Mouse (Mus musculus): Measurements from ENCODE around the gene Lrrn4cl. TPM values are rescaled to one million over a fixed set of nuclear protein-coding genes. Genes with fewer than 3 reads are reported as not detected.
A peak's percentile ranks its signal among the peaks of the same experiment; 100 is the strongest.

Gene Lrrn4cl
- polyA plus RNA-seq, 1 experiment from 2014 or later: 2.3 TPM

GRCm38 (mm10) chr19:8815812-8816211 lies 34.8 kb upstream of the Lrrn4cl start:
- H3K27me3 ChIP-seq (ENCODE audit: control insufficient read depth, insufficient read depth, low read length): no peaks in the 10 kb centered on the region
- no peak overlapping the region for H3K27ac ChIP-seq (replicated peaks)
- H3K4me2 ChIP-seq (replicated peaks; ENCODE audit: low read depth): no peak overlapping the region
- no peak overlapping the region for H3K4me3 ChIP-seq (ENCODE audit: low read depth, low read length)
- no peaks in the 10 kb centered on the region for H3K4me1 ChIP-seq (replicated peaks; ENCODE audit: control insufficient read depth, insufficient read depth)
- H3K9ac ChIP-seq (ENCODE audit: low read length): no peak overlapping the region
- no peaks in the 10 kb centered on the region for H3K9me3 ChIP-seq (ENCODE audit: control insufficient read depth, low read length)
- H3K36me3 ChIP-seq (ENCODE audit: control insufficient read depth, insufficient read depth, low read length): peaks cover 6% of the 10 kb centered on the region; the same call in 1 of the 2 replicates
- TF ChIP-seq CTCF (IDR thresholded peaks at IDR 0.05; ENCODE audit: low read depth) (peak; percentile 64), EP300 (optimal IDR thresholded peaks at IDR 0.05) (no peak)
- ATAC-seq (ENCODE audit: low FRiP score, low TSS enrichment): no peak
- WGBS: 63% methylated on average over 11 of the region's 11 CpGs
- DNase-seq (ENCODE audit: low spot score): no peak

GRCm38 (mm10) chr19:8817001-8817400 lies 33.6 kb upstream of the Lrrn4cl start:
- ATAC-seq (ENCODE audit: low FRiP score, low TSS enrichment) (no peak), DNase-seq (ENCODE audit: low spot score) (no peak)
- no peaks in the 10 kb centered on the region for H3K9me3 ChIP-seq (ENCODE audit: control insufficient read depth, low read length)
- peak overlapping the region; percentile 18; the same call in 1 of the 2 replicates for H3K9ac ChIP-seq (ENCODE audit: low read length)
- no peak overlapping the region for H3K4me2 ChIP-seq (replicated peaks; ENCODE audit: low read depth)
- peaks cover 6% of the 10 kb centered on the region; the same call in 1 of the 2 replicates for H3K36me3 ChIP-seq (ENCODE audit: control insufficient read depth, insufficient read depth, low read length)
- no peak overlapping the region for H3K4me3 ChIP-seq (ENCODE audit: low read depth, low read length)
- H3K27me3 ChIP-seq (ENCODE audit: control insufficient read depth, insufficient read depth, low read length): no peaks in the 10 kb centered on the region
- no peak overlapping the region for H3K27ac ChIP-seq (replicated peaks)
- 65% methylated on average over 3 of the region's 3 CpGs for WGBS
- TF ChIP-seq CTCF (IDR thresholded peaks at IDR 0.05; ENCODE audit: low read depth) (no peak), EP300 (optimal IDR thresholded peaks at IDR 0.05) (no peak)
- no peaks in the 10 kb centered on the region for H3K4me1 ChIP-seq (replicated peaks; ENCODE audit: control insufficient read depth, insufficient read depth)

DNA sequence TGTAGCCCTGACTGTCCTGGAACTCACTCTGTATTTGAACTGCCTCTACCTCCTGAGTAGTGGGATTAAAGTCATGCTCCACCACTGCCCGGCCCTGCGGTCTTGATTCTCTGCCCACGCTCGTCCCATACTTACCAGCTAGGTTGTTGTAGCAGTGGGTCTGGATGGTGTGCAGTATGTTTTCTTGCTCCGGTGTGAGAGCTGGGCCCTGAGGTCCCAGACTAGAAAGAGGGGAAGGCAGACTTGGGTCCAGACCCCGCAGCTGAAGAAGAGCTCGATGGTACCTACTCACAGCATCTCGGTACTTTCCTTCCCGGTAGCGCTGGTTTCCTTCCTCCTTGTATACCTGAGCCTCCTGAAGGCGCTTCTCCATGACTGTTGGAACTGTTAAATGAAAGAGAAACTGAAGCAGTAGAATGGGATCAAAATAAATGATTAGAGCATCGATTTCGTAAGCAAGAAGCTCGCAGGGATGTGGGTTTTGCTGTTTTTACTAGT lies 32.2 kb upstream of the Lrrn4cl start:
- H3K4me2 ChIP-seq (replicated peaks; ENCODE audit: low read depth): peak overlapping the region; percentile 68
- WGBS: 12% methylated on average over 14 of the region's 14 CpGs
- no peak for DNase-seq (ENCODE audit: low spot score)
- peak overlapping the region; percentile 91 for H3K27ac ChIP-seq (replicated peaks)
- no peaks in the 10 kb centered on the region for H3K9me3 ChIP-seq (ENCODE audit: control insufficient read depth, low read length)
- peaks cover 8% of the 10 kb centered on the region for H3K36me3 ChIP-seq (ENCODE audit: control insufficient read depth, insufficient read depth, low read length)
- peak overlapping the region; percentile 57 for H3K9ac ChIP-seq (ENCODE audit: low read length)
- ATAC-seq (ENCODE audit: low FRiP score, low TSS enrichment): no peak
- H3K4me3 ChIP-seq (ENCODE audit: low read depth, low read length): peak overlapping the region; percentile 43
- no peaks in the 10 kb centered on the region for H3K4me1 ChIP-seq (replicated peaks; ENCODE audit: control insufficient read depth, insufficient read depth)
- no peaks in the 10 kb centered on the region for H3K27me3 ChIP-seq (ENCODE audit: control insufficient read depth, insufficient read depth, low read length)
- TF ChIP-seq CTCF (IDR thresholded peaks at IDR 0.05; ENCODE audit: low read depth) (no peak), EP300 (optimal IDR thresholded peaks at IDR 0.05) (no peak)

- Histone ChIP-seq H3K36me3 (ENCODE audit: control insufficient read depth, insufficient read depth, low read length) (peaks cover 14% of the 10 kb centered on the region), H3K4me2 (replicated peaks; ENCODE audit: low read depth) (peak within 1 kb of the TSS; percentile 74), H3K9ac (ENCODE audit: low read length) (peak within 1 kb of the TSS; percentile 96), H3K4me3 (ENCODE audit: low read depth, low read length) (peak within 1 kb of the TSS; percentile 99), H3K4me1 (replicated peaks; ENCODE audit: control insufficient read depth, insufficient read depth) (no peaks in the 10 kb centered on the region), H3K9me3 (ENCODE audit: control insufficient read depth, low read length) (no peaks in the 10 kb centered on the region), H3K27me3 (ENCODE audit: control insufficient read depth, insufficient read depth, low read length) (no peaks in the 10 kb centered on the region), H3K27ac (replicated peaks) (peak within 1 kb of the TSS; percentile 99)
- TF ChIP-seq EP300 (optimal IDR thresholded peaks at IDR 0.05): peak; percentile 59
- no peak for TF ChIP-seq CTCF (IDR thresholded peaks at IDR 0.05; ENCODE audit: low read depth)
- ATAC-seq (ENCODE audit: low FRiP score, low TSS enrichment) (peak; percentile 91), DNase-seq (ENCODE audit: low spot score) (peak; percentile 97)
- under 1% methylated on average over 33 of the region's 33 CpGs for WGBS
Observed at GRCm38 (mm10) chr19:8818801-8819595, 31.6 kb upstream of the Lrrn4cl start, which contains the start of gene Ttc9c. Gene Ttc9c (minus strand): TSS chr19:8819333.

DNA sequence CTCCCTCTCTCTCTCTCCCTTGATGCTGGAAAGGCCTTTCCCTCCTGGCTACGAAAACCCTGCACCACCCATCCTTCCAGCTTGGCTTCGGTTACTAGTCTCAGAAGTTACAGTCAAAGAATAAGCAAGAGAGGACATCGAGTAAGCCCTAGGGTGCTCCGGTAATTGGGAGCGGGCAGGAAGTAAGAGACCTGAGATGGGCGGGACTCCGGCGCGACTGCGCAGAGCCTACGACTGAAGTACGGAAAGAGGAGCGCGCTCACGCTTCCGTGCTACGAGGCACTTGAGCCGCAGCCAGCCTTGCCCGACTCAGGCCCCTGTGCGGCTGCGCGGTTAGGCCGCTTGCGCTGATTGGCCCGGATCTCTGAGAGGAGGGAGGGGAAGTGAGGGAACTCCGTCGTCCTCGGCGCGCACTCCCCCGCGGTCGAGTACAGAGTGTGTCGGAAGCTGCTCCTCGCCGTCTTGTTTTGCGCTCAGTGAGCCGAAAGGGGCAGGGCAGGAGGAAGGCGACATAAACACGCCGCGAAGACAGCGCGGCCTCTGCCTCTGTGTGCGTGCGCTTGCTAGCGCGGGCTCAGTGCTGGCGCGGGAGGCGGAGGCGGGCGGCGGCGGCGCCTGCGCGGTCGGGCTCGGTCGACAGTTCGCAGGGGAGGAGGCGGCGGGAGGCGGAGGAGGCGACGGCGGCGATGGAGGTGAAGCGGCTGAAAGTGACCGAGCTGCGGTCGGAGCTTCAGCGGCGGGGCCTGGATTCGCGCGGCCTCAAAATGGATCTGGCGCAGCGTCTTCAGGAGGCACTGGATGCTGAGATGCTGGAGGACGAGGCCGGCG lies 30.8 kb upstream of the Lrrn4cl start, which contains the start of gene Hnrnpul2:
TSS of gene Hnrnpul2 (plus strand) at position 415 of the 828 bp plus-strand sequence.
- DNase-seq (ENCODE audit: low spot score): peak; percentile 99

More for the DNA sequence above, 30.8 kb upstream of the Lrrn4cl start, which contains the start of gene Hnrnpul2:
- ATAC-seq (ENCODE audit: low FRiP score, low TSS enrichment): peak; percentile 94
- Histone ChIP-seq H3K4me3 (ENCODE audit: low read depth, low read length) (peak within 1 kb of the TSS; percentile 99), H3K27me3 (ENCODE audit: control insufficient read depth, insufficient read depth, low read length) (no peaks in the 10 kb centered on the region), H3K9ac (ENCODE audit: low read length) (peak within 1 kb of the TSS; percentile 96), H3K27ac (replicated peaks) (peak within 1 kb of the TSS; percentile 99), H3K36me3 (ENCODE audit: control insufficient read depth, insufficient read depth, low read length) (peaks cover 12% of the 10 kb centered on the region), H3K9me3 (ENCODE audit: control insufficient read depth, low read length) (no peaks in the 10 kb centered on the region), H3K4me1 (replicated peaks; ENCODE audit: control insufficient read depth, insufficient read depth) (no peaks in the 10 kb centered on the region), H3K4me2 (replicated peaks; ENCODE audit: low read depth) (peak within 1 kb of the TSS; percentile 74)
- TF ChIP-seq EP300 (optimal IDR thresholded peaks at IDR 0.05) (no peak), CTCF (IDR thresholded peaks at IDR 0.05; ENCODE audit: low read depth) (peak; percentile 23; the same call in 1 of the 2 replicates)
- WGBS: 0% methylated on average over 81 of the region's 83 CpGs
